Mouse (Mus musculus): Measurements from ENCODE around the gene Tmem129.

The Tmem129 gene

DNA sequence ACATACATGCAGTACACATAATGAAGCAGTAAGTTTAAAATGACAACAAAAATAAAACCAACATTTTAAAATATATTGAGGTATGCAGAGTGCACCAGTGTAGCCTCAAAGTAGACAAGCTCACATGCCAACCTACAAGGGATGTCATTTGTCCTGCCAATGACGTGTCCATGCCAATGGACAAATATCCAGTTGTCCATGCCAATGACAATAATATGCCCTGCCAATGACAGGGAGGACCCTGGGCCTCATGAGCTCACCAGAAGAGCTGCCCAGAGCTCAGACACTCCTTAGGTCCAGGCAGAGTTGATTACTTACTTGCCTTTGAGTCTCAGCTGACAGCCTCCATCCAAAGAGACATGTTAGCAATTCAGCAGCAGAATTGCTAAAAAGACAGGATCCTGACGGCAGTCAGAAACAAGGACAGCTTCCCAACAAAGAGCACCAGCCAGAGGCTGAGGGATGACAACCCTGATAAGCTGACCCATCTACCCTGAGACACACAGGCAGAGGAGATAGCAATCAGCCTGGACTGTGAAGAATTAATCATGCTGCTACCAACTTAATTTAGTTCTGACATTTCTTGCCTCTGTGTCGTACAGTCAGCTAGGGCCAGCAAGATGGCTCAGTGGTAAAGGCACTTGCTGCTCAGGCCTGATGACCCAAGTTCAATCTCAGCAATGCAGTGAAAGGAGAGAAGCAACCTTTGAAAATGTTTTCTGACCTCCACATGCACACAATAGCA lies 20.4 kb downstream of the Tmem129 start:
- no peak for DNase-seq (ENCODE audit: low spot score)

DNA sequence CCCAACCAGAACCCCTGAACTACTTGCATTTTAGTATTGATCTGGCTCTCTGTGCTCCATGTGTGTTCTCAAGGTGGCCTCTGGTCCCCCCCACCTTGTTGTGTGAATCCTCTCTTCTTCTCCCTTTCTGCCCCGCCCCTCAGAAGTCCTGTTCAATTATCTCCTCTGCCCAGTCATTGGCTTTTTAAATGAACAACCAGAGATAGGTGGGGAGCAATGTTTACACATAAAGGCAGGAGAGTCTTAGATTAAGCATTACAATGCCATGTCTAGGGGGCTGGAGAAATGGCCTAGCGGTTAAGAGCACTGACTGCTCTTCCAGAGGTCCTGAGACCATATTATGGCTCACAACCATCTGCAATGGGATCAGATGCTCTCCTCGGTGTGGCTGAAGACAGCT lies 22.9 kb downstream of the Tmem129 start:
- DNase-seq (ENCODE audit: low spot score) = no peak

DNA sequence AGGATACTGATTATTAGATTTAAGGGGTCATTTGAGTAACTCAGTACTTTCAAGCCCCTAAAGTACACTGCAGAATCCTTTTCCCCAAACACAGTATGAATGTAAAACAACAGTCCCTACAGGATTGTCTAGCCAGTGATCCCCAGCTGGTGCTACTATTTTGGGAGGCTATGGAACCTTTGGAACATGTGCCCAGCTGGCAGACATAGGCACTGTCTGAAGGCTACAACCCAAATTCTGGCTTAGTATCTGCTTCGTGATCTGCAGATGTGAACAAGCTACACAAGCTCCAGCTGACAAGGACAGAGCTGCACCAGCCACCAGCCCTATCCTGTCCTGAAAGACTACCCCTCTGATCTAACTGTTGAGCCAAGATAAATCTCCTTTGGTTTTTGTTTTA lies 25.7 kb downstream of the Tmem129 start:
- DNase-seq (ENCODE audit: low spot score) = no peak

DNA sequence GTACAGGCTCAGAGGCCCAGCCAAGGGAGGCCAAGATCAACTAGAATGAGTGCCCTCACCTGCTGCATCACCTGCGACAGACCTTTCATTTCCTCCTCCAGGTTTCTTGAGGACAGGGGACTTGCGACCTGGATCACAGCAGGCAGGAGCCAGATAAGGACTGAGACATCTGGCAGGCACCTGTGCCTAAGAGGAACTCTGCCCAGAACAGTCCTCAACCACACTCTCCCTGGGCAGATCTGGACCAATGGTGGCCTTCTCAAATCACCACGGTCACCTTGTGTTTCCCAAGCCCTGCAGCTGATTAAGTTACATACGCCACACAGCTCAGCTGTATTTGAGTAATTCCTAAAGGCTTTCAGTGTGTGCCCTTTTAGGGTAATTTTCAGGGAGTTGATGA lies 27.6 kb downstream of the Tmem129 start:
- no peak for DNase-seq (ENCODE audit: low spot score)

DNA sequence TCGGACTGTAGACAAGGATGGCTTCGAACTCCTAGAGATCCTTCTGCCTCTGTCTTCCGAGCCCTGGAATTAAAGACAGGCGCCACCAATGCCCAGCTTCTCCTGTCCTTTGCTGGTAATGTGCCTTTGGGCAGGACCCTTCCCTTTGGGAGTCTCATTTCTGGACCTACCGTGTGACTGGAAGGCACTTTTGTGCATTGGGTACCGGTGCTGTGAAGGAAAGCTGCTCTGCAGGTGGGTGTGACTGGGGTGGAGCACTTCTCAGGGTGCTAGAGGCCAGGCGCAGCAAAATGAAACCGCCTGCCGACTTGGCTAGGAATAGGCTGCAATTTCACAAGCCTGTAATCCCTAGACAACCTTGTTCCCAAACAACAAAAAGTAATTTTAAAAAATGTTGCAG lies 28.2 kb downstream of the Tmem129 start:
- DNase-seq (ENCODE audit: low spot score) = no peak

DNA sequence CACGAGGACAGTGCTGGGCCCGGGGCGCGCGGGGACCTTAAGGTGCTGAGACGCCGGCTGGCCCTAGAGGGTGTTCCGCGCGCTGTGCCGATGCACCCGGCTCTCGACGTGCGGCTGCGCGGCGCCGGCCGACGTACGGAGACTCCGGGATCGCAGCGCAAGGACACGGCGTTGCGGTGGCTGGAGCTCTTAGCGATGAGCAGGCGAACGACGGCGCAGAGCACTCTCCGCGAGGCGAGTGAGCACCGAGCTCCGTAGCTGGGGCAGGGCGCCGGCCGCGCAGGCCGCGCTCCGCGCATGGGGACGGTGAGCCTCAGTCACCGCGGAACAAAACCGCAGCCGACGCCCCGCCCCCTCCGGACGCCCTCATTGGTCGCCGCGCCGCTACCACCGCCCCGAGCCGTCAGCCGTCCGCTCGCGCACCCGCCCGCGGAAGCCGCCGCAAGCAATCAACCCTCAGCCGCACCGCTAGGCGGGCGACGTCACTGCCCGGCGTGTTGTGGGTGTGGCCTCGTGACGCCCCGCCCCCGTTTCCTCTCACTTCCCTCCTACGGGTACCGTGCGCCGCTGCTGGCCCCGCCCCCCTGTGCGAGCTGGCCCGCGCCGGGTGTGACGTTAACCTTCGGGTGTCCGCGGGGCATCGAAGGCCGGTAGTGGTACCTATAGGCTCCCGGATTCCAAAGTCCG lies 28.8 kb downstream of the Tmem129 start, which contains the start of the genes Fam53a and Gm9903:
TSS of gene Fam53a (minus strand) at position 335 of the 687 bp plus-strand sequence.
TSS of gene Gm9903 (plus strand) at position 625 of the 687 bp plus-strand sequence.
- DNase-seq (ENCODE audit: low spot score) = peak; percentile 99

DNA sequence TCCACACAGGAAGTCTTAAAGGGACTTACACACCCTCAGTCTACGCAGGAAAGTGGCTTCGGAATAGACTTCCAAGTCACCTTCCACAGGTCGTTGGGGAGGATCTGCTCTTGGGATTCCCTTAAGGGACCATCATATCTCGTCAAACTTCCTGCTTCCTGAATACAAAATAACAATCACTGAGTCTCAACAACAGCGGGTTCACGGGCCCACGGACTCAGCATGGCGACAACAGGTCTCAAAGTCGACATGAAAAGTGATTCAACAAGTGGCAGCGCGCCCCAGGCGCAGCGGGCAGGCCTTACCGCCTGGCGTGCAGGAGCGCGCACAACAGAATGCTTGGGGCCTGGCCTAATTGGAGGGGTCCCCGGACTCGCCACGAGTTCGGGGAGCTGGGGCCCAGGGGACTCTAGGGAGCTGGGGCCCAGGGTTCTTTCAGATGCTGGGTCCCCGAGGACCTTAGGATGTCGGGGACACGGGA lies 29.4 kb downstream of the Tmem129 start:
- DNase-seq (ENCODE audit: low spot score) = peak; percentile 70

DNA sequence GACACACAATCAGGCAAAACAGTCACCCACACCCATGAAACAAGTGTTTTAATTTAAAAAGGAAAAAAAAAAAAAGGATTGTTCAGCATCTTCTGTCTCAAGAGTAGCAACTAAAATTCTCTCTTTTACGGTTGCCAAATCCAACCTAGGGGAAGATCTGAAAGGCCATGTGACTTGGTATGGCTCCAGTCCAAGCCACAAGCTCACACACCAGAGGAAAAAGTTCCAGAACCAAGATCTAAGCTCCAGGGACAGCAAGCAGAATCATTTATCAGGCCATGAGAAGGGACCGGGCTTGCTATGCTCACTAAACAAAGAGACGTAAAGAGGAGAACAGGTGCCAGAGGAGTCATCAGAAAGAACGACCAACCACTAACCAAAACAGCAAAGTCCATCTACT lies 30.2 kb downstream of the Tmem129 start:
- DNase-seq (ENCODE audit: low spot score) = no peak

DNA sequence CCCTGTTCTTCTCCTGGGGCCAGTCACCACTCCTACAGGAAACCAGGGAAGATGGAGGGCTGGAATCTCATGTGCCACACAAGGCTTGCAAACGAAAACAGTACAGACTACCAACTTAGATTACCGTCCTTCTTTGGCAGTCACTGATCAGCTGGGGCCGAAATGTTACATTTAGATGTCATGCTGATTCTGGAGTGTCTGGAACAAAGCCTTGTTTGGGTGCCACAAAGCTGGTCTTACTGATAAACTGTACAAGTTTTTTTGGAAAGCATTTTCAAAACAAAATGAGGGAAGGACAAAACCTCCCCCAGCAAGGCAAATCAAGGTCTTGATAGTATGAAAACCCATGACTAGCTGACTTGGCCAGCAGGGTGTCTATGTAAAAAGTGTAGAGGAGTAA lies 34.5 kb downstream of the Tmem129 start:
- DNase-seq (ENCODE audit: low spot score) = no peak

DNA sequence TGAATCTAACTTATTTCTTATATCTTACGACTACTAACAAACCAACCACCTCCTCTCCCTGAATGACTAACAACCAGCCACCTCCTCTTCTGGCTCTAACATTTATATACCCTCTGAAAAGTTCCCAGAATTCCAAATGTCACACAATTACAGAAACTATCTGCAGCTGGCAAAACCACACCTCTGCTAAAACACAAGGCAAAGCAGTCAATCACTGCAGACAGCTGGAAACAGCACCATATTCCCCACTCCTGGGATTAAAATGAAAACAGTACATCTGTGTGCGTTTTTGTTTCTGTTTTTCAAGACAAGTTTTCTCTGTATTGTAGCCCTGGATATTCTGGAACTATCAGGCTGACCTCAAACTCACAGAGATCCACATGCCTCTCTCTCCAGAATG lies 35.5 kb downstream of the Tmem129 start:
- DNase-seq (ENCODE audit: low spot score) = no peak

DNA sequence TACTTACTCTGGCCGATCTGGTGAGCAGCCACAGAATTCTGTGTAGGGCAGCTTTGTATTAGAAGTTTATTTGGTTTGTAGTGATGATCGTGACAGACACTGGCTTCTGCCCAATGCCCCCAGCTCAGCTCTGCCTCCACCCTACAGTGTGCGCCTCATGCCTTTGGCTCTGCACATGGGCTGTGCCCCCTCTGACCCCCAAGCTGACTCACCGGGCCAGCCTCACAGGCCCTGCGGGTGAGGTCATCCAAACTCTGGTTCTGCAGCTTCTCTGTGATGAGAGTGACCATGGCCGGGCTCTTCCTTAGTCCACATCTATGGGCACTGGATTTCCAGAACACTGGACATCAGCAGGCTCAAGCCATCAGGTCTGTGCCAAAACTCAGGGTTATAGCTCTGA lies 43.8 kb downstream of the Tmem129 start:
- DNase-seq (ENCODE audit: low spot score) = no peak

DNA sequence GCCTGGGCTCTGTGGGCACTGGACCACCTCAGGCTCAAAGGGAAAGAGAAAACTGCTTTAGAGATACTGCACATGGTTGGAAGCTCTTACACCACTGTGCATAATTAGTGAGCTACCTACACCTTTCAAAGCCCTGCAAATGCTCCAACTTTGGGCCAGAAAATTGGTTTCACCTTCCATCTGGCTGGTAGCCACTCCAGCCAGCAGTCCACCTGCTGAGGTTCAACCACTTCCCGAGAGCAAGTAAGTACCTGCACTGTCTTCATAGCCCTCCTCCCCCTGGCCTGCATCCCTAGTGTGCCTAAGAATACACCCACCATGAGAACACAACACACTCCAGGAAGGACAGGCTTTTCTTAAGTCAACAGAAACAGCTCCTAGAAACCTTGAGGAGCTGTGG lies 46.4 kb downstream of the Tmem129 start:
- DNase-seq (ENCODE audit: low spot score) = no peak

DNA sequence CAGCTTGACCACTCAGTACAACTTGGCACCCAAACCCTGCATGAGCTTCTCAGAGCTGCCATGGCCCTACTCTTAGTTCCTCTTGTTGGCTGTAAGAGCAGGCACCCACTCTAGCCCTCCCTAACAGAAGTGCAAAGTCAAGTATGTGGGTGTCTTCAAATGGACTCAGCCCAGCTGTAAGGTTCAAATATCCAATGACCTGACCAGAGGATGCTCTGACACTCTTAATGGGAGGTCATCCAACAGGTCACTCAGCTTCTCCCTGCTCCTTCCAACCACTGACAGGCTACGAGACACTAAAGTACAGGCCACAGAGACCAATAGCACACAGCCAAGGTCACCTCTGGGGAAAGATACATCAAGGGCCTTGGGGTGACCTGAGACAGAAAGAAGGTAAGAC lies 49.0 kb downstream of the Tmem129 start:
- DNase-seq (ENCODE audit: low spot score) = no peak

DNA sequence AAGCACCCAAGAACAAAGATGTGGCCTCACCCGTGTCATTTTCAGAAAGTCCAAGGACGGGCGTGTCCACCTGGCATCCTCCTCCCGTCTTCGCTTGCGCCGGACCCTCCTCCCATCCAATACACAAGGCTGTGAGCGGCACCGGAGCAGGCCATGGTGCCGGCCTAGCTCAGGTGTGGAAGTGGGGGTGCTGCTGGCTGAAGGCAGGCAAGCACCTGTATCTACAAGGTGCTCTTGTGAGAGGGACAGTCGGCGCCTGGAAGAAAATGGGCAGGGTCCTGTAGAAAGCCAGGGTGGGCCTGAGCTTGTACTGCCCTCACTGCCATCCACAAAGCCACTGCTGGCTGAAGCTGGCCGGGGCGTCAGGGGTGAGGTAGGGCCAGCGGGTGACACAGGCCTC lies 50.8 kb downstream of the Tmem129 start:
- DNase-seq (ENCODE audit: low spot score) = no peak

DNA sequence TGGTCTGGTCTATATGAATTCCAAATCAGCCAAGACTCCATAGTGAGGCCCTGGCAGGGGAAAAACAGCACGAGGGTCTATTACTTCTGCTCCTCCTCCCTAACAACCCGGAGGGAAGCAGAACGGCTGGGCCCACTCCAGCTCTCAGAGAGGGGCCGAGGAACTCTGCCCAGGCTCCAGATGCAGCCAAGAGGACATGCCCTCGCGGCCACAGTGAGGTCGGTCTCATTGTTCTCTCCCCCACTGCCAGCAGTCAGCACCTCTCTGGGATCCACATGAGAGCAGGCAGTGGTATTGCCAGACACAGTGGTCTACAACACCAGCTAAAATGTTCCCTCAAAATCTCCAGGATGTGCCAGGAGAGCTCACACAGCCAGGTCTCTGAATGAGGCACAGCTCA lies 51.6 kb downstream of the Tmem129 start:
- DNase-seq (ENCODE audit: low spot score) = no peak

DNA sequence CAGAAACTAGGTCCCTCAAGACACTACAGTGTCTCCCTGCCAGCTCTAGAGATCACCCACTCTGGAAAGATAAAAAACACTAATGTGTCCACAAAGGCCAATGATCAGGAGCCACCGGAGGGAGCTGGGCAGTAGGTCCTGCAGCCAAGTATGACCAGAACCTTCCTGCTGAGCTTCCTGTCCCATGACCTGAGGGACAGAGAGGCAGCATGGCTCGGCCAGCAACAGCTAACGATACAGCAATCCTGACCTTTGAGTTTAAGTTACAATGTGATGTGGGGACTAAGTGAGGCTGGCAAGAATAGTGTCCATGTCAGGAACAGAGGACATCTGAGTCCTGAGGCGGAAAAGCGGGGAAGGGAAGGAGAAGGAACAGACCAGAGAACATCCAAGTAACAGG lies 52.9 kb downstream of the Tmem129 start:
- DNase-seq (ENCODE audit: low spot score) = no peak

Data from embryo, embryonic 10 days (tissue).